Mouse (Mus musculus): ENCODE results near the gene Tshz2.

DNA sequence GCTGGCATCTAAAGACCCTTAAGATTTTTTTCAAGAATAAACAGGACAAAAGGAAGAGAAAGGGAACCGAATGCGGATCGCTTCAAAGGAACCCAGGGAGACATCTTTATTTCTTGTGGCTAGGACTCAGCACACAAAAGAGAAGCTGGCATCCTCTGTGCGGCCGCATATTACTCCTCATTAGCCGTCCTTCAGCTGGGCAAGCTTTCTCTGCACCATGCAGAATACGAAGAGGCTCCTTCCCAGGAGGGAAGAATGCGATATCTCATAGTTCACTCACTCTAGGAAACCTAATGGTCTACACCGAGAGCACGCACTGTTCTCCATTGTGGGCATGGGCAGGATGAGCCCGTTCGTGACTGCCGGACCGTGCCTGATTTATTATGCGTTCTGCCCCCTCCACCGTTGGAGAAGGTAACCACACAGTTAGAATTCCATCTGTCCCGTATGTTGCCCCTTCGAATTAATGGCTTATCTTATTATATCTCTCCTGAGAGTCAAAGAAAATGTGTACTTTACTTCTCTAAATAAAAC, 89.0 kb downstream of the Tshz2 start:
- TF ChIP-seq CTCF (IDR thresholded peaks at IDR 0.05; ENCODE audit: extremely low read depth, insufficient read length, insufficient replicate concordance, low read depth, low read length): no peak
- no peak for TF ChIP-seq POLR2A (IDR thresholded peaks at IDR 0.05; ENCODE audit: low read depth, low read length)

Data from small intestine, adult 2 months (tissue).